Mouse (Mus musculus) adrenal gland, postnatal 14 days (tissue): Measurements from ENCODE around the gene Eif4e2. TPM values are rescaled to one million over a fixed set of nuclear protein-coding genes. Genes with fewer than 3 reads are reported as not detected.

Experiments used
- total RNA-seq: library from RNA; stranded (reverse); gene quantifications from 2 replicates; pipeline ENCODE4 v1.2.3, GENCODE M21; 2021

Gene Eif4e2
- total RNA-seq, 1 experiment from 2014 or later, result 94.4 TPM

Other genes with a start within 250 kb of the Eif4e2 start
- gene Alppl2, start 124.0 kb upstream of the Eif4e2 start, total RNA-seq, result not detected in 2 replicates
- not detected in 2 replicates for gene Alpi, start 112.3 kb upstream of the Eif4e2 start, total RNA-seq
- gene Akp3, start 88.9 kb upstream of the Eif4e2 start, total RNA-seq, result not detected in 2 replicates
- 0.70 and 2.6 TPM in 2 replicates for gene Ecel1, start 57.4 kb upstream of the Eif4e2 start, total RNA-seq
- not detected in 2 replicates for gene Prss56, start 30.6 kb upstream of the Eif4e2 start, total RNA-seq
- not detected in 2 replicates for gene Chrnd, start 23.3 kb upstream of the Eif4e2 start, total RNA-seq
- gene Chrng, start 9.3 kb upstream of the Eif4e2 start, total RNA-seq, result not detected in 2 replicates
- gene Efhd1, start 50.4 kb downstream of the Eif4e2 start, total RNA-seq, result 245 and 250 TPM in 2 replicates
- gene Gigyf2, start 113.1 kb downstream of the Eif4e2 start, total RNA-seq, result 81.4 and 83.4 TPM in 2 replicates
- gene Kcnj13, start 180.8 kb downstream of the Eif4e2 start, total RNA-seq, result 0.38 TPM in 1 of 2 replicates, not detected in the other